Mouse (Mus musculus) WW6 (cell line): ENCODE data around the gene Tulp1.
"Not testable (repeated sequence)": the region's sequence is repeated elsewhere in the genome, so short reads cannot be mapped to it uniquely, and the experiment has no call there.

Experiments used
- DNase-seq: peaks from one replicate; pipeline ENCODE4 v3.0.0-alpha.2; 2013; ENCODE audit warnings: low read depth, low spot score

Tulp1 gene

DNA sequence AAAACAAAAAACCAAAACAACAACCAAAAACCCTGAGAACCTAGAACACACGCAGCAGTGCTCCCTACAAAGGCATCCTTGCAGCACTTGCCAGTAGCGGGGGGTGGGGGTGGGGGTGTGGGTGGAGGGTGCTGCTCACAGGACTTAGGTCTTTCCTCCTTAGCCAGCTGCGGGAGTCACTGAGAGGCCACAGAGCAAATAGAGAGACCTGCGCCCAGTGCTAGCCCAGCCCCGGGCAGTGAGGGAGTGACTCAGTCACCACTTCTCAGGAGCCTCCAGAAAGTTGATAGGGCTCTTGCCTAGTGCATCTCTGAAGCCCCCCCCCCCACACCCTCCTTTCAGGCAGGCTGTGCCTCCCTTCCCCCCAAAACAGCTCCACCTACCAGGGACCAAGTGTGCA, 4.0 kb upstream of the Tulp1 start:
- DNase-seq = no peak

DNA sequence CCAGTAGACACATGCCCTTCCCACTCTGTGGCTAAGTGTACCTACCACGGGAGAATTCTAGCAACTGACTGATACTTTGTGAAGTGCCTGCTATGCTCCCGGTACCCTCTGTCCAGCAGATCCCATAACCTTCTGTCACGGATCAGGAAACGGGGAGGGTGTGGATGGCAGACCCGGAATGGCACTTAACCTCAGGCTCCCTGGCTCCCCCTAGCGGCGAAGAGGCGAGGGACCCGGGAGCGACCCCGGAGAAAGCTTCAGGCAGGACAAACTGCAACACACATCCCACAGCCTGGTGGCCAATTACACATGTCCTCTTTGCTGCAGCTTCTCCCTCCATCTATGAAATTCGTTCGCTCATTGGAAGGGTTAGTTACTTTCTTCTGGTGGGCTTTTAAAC, 3.4 kb upstream of the Tulp1 start:
- DNase-seq = no peak

DNA sequence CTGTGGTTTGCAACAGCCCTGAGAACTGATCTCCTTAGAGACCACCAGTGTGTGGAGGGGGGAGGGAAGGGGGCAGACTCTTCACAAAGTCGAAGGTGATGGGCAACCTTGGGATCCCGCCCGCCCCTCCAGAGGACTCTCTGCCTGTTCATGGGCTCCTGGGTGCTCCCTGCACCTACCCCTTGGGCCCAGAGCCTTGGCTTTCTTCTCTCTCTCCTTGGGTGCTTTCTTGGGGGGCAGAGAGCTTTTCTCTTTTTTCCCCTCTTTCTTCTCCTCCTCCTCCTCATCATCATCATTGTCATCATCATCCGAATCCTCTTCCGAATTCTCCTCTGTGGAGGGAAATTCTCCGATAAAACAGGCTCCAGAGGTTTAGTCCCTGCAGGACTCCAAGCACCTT, 1.5 kb downstream of the Tulp1 start:
- DNase-seq = no peak

DNA sequence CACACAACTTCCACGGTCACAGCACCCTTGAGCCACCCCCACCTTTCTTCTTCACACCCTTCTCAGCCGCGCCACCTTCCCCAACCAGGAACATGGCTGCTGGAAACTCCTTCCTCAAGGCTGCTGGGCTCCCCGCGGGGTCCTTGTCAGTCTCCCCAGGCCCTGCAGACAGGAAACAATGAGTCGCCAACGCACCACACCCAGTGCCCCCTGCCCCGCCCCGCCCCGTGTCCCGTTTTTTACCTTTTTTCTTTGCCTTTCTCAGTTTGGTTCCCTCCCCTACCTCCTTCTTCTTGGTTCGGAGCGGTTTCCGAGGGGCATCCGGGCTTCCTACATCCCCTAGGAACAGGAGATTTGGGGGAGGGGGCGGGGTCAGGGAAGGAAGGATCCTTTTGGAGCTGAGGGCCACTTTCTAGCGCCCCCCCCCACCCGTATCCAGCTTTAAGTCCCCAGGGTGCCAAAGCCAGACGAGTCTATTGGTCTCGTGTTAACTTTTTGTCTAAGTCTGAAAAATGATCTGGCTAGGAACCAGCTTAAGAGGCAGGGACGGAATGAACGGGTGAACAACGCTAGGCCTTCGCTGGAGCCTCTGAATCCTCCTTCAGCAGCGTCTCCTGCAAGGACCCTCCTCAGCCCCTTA, 2.2 kb downstream of the Tulp1 start:
- no peak for DNase-seq

DNA sequence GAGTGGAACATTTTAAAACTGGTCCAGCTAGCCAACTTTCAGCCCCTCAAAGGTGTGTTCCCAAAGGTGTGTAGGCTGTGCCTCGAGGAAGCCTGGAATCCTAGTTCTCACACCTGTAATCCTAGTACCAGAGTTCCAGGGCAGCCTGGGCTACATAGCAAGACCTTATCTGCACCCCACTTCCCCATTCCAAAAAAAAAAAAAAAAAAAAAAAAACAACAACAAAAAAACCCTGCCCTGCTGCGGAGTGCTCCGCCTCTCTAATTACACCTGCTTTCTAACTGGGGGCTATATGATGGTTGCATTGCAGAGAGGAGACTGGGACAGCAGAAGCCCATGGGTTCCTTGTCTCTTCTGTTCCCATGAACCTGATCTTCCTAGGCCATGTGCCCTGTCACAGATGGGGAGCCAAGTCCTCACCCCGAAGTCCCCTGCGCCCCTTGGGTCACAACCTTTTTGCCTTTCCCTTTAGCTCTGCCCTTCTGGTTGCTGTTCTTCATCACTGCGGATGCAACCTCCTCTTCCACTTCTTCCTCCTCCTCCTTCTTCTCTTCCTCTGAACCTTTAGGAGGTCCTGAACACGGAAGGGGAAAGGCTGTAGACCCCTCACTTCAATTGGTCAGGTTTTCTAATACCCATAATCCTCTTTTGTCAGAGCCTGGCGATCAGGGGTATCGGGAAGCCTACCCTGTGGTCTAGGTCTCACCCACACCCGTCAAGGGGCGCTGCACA, 2.9 kb downstream of the Tulp1 start:
- no peak for DNase-seq

DNA sequence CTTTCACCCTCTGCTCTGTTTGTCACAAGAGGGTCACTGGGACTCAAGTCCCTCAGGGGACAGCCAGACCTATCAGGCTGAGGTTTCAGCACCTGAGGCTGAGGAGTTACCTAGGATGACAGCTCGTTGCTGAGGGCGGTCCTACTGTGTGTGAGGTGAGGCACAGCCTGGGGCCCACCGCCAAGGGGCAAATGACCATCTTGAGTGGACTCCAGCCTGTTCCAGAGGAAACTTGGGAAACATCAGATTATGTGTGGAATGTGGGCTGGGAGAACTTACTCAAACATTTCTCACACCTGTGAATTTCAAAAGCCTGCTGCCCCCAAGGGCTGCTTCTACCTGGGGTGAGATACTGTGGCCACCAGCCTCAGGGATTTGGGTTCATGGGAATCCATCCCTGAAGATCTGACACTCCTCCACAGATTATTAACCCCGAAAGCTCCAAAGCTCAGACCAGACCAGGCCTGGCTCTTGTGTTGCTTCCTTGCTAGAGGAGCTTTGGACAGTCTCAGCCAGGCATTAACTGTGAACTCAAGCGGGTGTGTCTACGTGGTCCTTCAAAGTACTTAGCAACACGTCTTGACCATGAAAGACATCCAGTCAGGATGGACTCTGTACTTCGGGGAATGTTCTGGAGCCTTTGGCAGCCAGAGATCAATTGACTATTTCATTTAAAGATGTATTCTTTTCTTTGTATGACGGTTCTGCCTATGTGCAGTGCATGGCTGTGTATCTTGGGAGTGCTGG, 4.3 kb downstream of the Tulp1 start:
- DNase-seq = no peak

DNA sequence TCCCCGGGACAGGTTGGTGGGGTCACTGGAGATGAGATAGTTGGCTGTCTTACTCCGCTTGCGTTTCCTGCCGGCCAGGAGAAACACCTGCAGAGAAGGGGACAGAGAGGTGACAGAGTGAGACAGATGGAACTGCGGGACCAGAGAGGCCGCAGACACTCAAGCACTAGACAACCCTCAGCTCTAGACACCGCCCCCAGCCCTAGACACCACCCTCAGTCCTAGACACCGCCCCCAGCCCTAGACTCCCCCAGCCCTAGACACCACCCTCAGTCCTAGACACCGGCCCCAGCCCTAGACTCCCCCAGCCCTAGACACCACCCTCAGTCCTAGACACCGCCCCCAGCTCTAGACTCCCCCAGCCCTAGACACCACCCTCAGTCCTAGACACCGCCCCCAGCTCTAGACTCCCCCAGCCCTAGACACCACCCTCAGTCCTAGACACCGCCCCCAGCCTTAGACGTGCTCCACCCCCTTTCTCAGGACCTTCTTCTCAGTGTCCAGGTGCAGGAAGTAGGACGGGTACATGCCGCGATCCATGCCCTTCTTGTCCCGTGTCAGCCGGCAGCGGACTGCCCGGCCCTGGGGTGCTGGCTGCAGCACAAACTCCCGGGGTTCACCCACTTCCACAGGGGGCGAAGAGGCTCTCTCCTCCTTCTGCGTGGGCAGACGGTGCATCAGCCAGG, 6.3 kb downstream of the Tulp1 start:
- DNase-seq = not testable (repeated sequence)

DNA sequence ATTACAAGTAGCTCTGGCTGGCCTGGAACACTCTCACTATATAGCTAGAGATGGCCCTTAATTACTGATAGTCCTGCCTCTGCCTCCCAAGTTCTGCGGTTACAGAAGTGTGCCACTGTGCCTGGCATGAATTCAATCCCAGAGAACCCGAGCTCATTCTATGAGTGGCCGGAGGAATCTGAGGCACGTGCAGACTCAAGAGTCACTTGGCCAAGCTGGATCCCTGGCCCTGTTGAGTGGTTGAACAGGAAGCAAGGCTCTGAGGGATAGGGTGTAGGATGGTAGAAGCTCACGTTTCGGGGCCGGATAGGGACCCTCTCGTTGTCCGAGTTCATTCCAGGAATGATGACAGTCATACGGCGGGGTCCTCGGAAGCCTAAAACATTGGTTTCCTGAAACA, 9.2 kb downstream of the Tulp1 start:
- DNase-seq = no peak

DNA sequence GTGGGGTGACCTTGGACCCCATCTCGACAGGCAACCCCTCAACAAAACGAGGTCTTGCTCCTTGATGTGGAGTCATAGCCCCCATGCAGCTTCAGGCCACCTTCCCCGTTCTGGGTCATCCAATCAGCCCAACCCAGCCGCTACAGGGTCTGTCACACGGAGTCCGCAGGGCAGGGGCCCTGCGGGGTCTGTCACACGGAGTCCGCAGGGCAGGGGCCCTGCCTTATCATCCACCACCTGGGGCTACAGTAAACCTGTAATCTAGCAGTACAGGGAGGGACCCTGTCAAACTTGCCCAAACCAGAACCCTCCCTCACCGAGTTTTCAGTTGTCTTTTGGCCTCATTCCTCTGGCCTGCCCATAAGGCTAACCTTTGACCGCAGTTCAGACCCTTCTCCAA, 13.0 kb downstream of the Tulp1 start:
- no peak for DNase-seq

DNA sequence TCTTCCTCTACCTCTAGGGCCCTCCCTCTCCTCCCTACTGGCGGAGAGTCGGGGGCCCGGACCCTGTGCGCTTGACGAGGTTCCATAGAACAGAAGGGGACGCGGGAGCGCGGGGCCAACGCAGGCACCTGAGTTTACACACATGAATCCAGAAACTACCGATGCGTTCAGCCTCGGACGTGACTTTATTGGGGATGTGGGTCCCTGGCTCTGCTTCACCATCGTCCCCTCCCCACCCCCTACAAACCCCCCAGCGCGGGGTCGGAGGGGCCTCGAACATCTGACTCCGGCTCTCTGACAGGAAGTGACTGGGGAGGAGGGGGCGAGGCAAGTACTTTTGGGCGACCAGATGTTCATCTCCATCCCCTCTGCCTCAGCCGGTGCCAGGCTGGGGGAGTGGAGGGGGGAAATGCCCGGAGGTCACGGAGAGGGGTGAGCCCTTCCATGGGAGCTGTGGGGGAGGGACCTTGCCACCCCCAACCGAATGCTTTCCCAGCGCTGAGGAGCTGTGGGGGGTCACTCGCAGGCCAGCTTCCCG, 13.6 kb downstream of the Tulp1 start:
- DNase-seq = no peak

DNA sequence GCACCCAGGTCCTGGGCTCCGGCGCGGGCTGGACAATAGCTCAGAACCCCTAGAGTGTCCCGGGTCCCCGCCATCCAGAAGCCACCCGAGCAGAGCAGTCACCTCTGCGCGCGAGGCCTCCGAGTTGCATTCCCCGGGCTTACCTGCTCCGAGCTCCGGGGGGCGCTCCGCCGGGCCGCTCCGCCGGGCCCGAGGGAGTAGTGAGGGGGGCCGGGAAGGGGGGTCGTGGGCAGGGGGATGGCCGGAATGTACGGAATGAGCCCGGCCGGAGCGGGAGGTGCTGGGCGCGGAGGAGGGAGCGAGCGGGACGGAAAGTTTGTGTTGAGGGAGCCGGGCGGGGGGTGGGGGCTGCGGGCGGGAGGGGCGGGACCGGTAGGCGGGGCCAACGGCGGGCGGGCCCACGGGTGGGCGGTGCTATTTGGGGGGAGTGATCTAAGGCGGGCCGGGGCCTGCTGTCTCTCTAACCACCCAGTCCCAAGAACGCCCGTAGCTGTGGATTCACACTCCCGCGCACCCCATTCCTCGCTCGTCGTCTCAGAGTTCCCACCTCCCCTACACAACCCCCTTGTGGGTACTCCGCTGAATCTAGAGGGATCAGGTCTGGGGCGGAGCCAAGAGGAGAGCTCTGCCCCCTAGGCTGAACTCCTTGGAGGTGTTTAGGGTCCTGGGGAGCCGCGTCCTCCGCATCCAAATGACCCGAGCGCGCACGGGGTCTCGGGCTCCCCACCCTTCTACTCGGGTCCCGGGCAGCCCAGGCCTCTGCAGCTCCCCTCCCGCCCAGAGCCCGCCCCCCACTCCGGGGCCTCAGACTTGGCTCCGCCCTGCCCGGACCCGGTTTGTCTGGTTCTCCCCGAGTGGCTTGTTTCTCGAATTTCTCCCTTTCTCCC, 14.3 kb downstream of the Tulp1 start, which contains the start of gene Tead3:
Gene Tead3 (minus strand): TSS at position 352 of the 887 bp plus-strand sequence.
- no peak for DNase-seq

DNA sequence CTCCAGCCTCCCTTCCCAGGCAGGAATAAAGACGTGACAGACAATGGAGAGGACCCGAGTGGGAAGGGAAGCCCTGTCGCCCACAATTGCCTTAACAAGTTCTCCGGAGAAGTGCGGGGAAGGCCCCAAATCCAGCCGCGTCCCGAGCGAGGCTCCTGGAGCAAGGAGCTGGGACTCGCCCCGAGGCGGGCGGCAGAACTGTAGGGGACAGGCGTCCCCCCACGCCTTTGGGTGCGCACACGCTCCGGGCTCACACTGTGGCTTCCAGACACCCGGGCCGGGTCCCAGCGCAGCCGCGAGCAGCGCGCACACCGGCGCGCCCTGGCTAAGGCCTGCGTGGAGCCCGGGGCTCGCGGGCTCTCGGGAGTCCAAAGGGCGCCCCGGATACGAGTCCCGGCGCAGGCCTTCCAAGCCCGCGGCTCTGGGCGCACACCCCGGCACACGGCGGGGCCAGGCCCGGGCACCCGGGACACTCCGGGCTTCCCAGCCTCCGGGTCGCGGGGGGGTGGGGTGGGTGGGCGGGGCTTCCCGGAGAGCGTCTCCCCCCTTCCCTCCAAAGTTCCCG, 15.0 kb downstream of the Tulp1 start:
- no peak for DNase-seq

DNA sequence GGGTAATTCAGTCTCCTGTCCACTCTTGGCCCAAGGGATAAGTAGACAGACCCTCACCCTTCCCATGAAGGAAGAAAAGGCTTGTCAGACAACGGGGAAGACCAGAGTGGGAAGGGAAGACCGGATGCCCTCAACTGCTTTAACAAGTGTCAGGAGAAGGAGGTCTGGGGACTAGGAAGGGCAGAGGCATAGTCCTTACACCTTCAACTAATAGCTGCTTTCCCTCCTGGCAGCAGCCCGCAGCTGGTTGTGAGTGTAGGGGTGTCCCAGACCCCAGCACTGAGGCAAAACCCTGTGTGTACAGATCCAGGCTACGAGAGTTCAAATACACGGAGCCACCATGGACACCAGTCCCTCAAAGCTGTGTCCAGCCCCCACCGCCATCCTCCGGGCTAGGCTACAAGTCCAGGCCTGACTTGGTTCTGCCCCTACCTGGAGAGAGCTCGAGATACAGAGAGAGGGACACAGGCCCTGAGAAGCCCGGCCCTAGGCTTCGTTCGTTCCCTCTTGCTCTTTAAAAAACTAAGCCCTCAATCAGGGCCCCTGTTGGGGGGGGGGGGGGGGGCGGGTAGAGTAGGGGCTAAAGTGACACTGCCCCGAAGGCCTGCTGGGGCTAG, 15.7 kb downstream of the Tulp1 start:
- DNase-seq = no peak

DNA sequence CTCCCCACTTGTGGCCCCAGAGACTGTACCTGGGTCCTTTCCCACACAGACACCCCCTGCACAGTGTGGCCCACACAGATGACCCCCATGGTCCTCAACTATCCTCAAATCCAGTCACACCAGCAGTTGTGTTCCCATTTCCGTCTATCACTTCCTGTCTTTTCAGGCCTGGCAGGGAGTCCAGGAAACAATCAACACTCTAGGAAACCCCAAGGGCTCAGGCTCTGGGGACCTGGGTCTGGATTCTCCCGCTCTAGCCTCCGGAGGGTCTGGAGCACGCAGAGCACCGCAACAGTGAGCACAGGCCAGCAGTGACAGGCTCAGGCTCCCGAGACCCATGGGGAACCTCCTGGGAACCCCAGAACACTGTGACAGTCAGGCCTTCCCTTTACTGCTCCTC, 16.8 kb downstream of the Tulp1 start:
- no peak for DNase-seq

DNA sequence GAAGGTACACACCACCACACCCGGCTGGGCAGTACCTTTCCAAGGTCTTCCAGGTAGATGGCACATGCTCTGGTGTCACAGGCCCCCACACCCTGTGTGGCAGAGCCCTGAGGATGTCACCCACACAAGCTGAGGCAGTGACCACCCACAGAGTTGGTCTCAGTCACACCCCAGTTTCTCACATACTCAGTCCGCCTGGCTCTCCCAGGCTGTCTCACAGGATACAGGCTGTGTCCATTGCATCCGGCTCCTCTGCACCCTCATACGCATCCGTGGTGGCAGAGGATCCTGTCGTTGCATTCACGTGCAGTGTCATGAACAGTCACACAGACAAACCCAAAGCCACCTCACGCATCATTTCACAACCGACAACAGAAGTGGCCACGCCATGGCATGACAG, 17.7 kb downstream of the Tulp1 start:
- DNase-seq = no peak

DNA sequence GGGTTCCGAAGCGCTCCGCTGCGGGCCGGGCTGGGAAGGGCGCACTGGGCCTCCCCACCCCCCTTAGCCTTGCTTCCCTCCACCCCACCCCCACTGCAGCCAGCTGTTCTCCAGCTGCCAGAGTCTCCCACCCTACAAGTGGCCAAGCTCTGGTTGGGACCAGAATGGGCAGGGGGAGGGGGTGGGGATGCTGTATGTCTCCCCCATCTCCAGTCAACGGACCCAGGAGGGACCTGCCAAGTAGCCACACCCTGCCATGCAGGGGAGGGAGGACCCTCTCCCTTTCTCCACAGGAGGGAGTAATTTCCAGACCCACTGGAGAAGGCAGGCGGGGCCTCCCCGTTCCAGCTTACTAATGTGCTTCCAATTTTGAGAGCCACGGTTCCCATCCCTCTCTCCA, 19.1 kb downstream of the Tulp1 start:
- no peak for DNase-seq

DNA sequence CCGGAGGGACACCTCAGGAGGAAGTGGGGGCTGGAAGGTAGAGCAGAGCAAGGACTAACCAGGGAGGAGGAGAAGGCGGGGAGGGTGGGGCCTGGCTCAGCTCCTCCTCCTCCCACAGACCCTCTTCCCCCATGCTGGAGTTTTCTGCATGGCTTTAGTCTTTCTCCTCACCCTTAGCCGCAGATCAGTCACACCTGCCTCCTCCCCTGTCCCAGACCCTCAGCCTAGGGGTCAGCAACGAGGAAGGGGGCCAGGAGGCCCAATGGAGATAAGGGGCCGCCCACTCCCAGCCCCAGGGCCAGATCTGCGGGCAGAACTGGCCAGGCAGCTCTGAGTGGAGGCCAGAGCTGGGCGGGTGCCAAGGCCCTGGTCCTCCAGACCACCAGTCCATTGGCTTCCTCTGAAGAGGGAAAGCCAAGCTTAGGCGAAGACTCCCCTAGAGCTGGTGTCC, 19.7 kb downstream of the Tulp1 start:
- no peak for DNase-seq

DNA sequence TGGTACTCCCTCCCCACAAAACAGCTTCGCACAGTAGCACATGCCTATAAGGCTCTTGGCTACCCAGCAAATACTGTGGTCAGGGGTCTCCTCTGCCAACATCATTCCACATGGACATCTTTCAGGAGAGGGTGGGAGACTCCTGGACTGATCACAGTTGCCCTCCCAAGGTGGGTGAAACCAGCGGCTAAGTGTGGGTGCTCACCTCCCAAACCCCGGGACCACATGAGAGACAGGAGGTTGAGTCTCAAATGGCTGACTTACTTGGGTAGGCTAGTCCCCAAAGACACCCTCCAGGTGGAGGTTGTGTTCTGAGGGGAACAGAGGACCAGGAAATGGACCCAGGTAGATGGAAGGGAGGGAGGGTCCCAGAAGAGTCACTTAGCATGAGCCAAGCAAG, 20.4 kb downstream of the Tulp1 start:
- no peak for DNase-seq

DNA sequence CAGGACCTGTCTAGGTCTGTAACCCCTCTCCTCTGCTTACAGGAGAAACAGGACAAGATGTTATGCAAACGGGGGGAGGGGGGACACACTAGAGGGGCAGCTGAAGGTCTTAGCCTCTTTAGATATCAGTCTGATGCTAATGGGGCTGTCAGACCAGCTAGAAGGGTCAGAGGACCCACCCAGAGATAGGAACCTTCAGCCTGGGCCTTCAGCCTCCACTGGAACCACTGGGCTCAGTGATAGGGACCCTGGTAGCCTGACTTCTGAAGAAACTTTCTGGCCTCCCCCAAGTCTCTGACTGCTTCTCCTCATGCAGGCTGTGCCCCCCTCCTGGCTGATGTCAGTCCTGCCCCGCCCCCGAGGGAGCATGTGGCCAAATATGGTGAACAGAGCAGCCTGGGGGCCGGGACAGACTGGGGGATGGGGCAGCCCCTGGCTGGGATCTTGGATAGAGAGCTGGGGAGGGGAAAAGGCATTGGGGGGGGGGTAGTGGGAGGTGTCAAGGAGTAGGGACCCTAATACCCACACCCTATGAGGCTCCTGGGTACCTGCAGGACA, 20.9 kb downstream of the Tulp1 start:
- no peak for DNase-seq

DNA sequence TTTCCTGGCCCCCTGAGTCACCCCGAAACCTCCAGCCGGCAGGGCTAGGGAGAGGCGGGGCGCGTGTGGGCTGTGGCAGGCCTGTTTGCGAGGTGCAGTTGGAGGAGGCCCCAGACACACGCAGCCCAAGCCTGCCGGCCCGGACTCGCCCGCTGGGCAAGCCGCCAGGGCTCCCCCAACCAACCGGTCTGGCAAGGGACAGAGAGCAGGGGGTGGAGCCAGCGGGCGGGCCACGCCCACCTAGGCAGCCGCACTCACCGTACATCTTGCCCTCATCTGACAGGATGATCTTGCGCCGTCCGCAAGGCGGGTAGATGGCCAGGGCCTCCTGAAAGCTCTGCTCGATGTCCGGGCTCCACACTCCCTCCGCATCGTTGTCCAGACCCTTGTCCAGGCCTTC, 23.9 kb downstream of the Tulp1 start:
- no peak for DNase-seq
